Mouse (Mus musculus): Measurements from ENCODE around the gene Fat1.
"Not testable (repeated sequence)": the region's sequence is repeated elsewhere in the genome, so short reads cannot be mapped to it uniquely, and the experiment has no call there.

Fat1 gene

GRCm38 (mm10) chr8:45064197-45064869, 129.1 kb downstream of the Fat1 start:
- DNase-seq (ENCODE audit: low read depth in 2 of 2, low spot score in 2 of 2), result no peak

GRCm38 (mm10) chr8:45065391-45065790, 130.1 kb downstream of the Fat1 start:
- DNase-seq (ENCODE audit: low read depth in 2 of 2, low spot score in 2 of 2), result not testable (repeated sequence)

GRCm38 (mm10) chr8:45068759-45069386, 133.6 kb downstream of the Fat1 start, which contains the start of gene Mtnr1a:
Mtnr1a (plus strand) TSS chr8:45069137.
- no peak for DNase-seq (ENCODE audit: low read depth in 2 of 2, low spot score in 2 of 2)

GRCm38 (mm10) chr8:45070949-45071348, 135.7 kb downstream of the Fat1 start:
- DNase-seq (ENCODE audit: low read depth in 2 of 2, low spot score in 2 of 2), result no peak

- no peak for DNase-seq (ENCODE audit: low read depth in 2 of 2, low spot score in 2 of 2)
These were observed 145.6 kb downstream of the Fat1 start for GRCm38 (mm10) chr8:45080850-45081249.

GRCm38 (mm10) chr8:45093599-45093998, 158.4 kb downstream of the Fat1 start:
- no peak for DNase-seq (ENCODE audit: low read depth in 2 of 2, low spot score in 2 of 2)

All from CD8-positive naive resting alpha-beta T cell, adult 2 months (primary cell).